Mouse (Mus musculus): Measurements from ENCODE around the gene Mettl8. TPM values are rescaled to one million over a fixed set of nuclear protein-coding genes. Genes with fewer than 3 reads are reported as not detected.
A peak's percentile ranks its signal among the peaks of the same experiment; 100 is the strongest.

Mettl8 gene
- polyA plus RNA-seq, 1 experiment from 2014 or later: 14.3 TPM

- H3K4me1 ChIP-seq: peaks cover 45% of the 10 kb centered on the region
- no peaks in the 10 kb centered on the region for H3K9me3 ChIP-seq
- H3K27ac ChIP-seq: no peak overlapping the region
- no peak overlapping the region for H3K4me2 ChIP-seq (replicated peaks)
- no peaks in the 10 kb centered on the region for H3K36me3 ChIP-seq
- ATAC-seq (ENCODE audit: low FRiP score, low read depth): no peak
- WGBS: 76% methylated on average over 2 of the region's 2 CpGs
- no peak overlapping the region for H3K4me3 ChIP-seq
- no peak overlapping the region for H3K9ac ChIP-seq
- no peaks in the 10 kb centered on the region for H3K27me3 ChIP-seq
These were observed 24.7 kb downstream of the Mettl8 start for GRCm38 (mm10) chr2:71030663-71031062.

GRCm38 (mm10) chr2:71027631-71028030, 27.8 kb downstream of the Mettl8 start:
- Histone ChIP-seq H3K4me3 (no peak overlapping the region), H3K9me3 (no peaks in the 10 kb centered on the region), H3K4me1 (peaks cover 34% of the 10 kb centered on the region), H3K36me3 (no peaks in the 10 kb centered on the region), H3K27ac (no peak overlapping the region), H3K4me2 (replicated peaks) (no peak overlapping the region), H3K9ac (no peak overlapping the region), H3K27me3 (no peaks in the 10 kb centered on the region)
- 95% methylated on average over 9 of the region's 9 CpGs for WGBS
- no peak for ATAC-seq (ENCODE audit: low FRiP score, low read depth)

GRCm38 (mm10) chr2:71026787-71027186, 28.6 kb downstream of the Mettl8 start:
- no peak overlapping the region for H3K9ac ChIP-seq
- no peak overlapping the region for H3K27ac ChIP-seq
- WGBS: 40% methylated on average over 5 of the region's 5 CpGs
- no peaks in the 10 kb centered on the region for H3K27me3 ChIP-seq
- peaks cover 25% of the 10 kb centered on the region for H3K4me1 ChIP-seq
- H3K4me3 ChIP-seq: no peak overlapping the region
- no peaks in the 10 kb centered on the region for H3K36me3 ChIP-seq
- no peak overlapping the region for H3K4me2 ChIP-seq (replicated peaks)
- ATAC-seq (ENCODE audit: low FRiP score, low read depth): peak; percentile 57
- H3K9me3 ChIP-seq: no peaks in the 10 kb centered on the region

GRCm38 (mm10) chr2:71025576-71026315, 29.6 kb downstream of the Mettl8 start:
- no peaks in the 10 kb centered on the region for H3K27me3 ChIP-seq
- H3K4me1 ChIP-seq: peaks cover 19% of the 10 kb centered on the region
- H3K4me2 ChIP-seq (replicated peaks): peak overlapping the region; percentile 45
- H3K9ac ChIP-seq: no peak overlapping the region
- no peak overlapping the region for H3K4me3 ChIP-seq
- H3K36me3 ChIP-seq: no peaks in the 10 kb centered on the region
- H3K9me3 ChIP-seq: no peaks in the 10 kb centered on the region
- 21% methylated on average over 12 of the region's 12 CpGs for WGBS
- peak overlapping the region; percentile 52; the same call in 1 of the 2 replicates for H3K27ac ChIP-seq
- ATAC-seq (ENCODE audit: low FRiP score, low read depth): no peak

- Histone ChIP-seq H3K4me1 (peaks cover 19% of the 10 kb centered on the region), H3K9ac (no peak overlapping the region), H3K27me3 (no peaks in the 10 kb centered on the region), H3K4me2 (replicated peaks) (no peak overlapping the region), H3K9me3 (no peaks in the 10 kb centered on the region), H3K27ac (no peak overlapping the region), H3K36me3 (no peaks in the 10 kb centered on the region), H3K4me3 (no peak overlapping the region)
- WGBS: 90% methylated on average over 6 of the region's 6 CpGs
- no peak for ATAC-seq (ENCODE audit: low FRiP score, low read depth)
These were observed 31.4 kb downstream of the Mettl8 start for GRCm38 (mm10) chr2:71023986-71024385.

GRCm38 (mm10) chr2:71022991-71023390, 32.4 kb downstream of the Mettl8 start:
- Histone ChIP-seq H3K4me2 (replicated peaks) (no peak overlapping the region), H3K9me3 (no peaks in the 10 kb centered on the region), H3K27me3 (no peaks in the 10 kb centered on the region), H3K36me3 (no peaks in the 10 kb centered on the region), H3K4me3 (no peak overlapping the region), H3K9ac (no peak overlapping the region), H3K27ac (no peak overlapping the region), H3K4me1 (peaks cover 19% of the 10 kb centered on the region)
- 94% methylated on average over 6 of the region's 6 CpGs for WGBS
- ATAC-seq (ENCODE audit: low FRiP score, low read depth): no peak

- WGBS: 83% methylated on average over 8 of the region's 8 CpGs
- Histone ChIP-seq H3K36me3 (no peaks in the 10 kb centered on the region; the same call in 1 of the 2 replicates), H3K4me1 (peaks cover 4% of the 10 kb centered on the region), H3K4me2 (replicated peaks) (no peak overlapping the region), H3K27me3 (no peaks in the 10 kb centered on the region), H3K9ac (no peak overlapping the region), H3K27ac (no peak overlapping the region), H3K4me3 (no peak overlapping the region), H3K9me3 (no peaks in the 10 kb centered on the region)
- no peak for ATAC-seq (ENCODE audit: low FRiP score, low read depth)
These were observed 34.7 kb downstream of the Mettl8 start for GRCm38 (mm10) chr2:71020674-71021073.

- no peaks in the 10 kb centered on the region for H3K4me1 ChIP-seq
- WGBS: 80% methylated on average over 8 of the region's 8 CpGs
- H3K9me3 ChIP-seq: no peaks in the 10 kb centered on the region
- no peak overlapping the region for H3K27ac ChIP-seq
- H3K27me3 ChIP-seq: no peaks in the 10 kb centered on the region
- ATAC-seq (ENCODE audit: low FRiP score, low read depth): no peak
- H3K4me2 ChIP-seq (replicated peaks): no peak overlapping the region
- H3K9ac ChIP-seq: no peak overlapping the region
- no peak overlapping the region for H3K4me3 ChIP-seq
- H3K36me3 ChIP-seq: no peaks in the 10 kb centered on the region; the same call in 1 of the 2 replicates
These were observed 35.5 kb downstream of the Mettl8 start for GRCm38 (mm10) chr2:71019704-71020375.

- Histone ChIP-seq H3K27me3 (no peaks in the 10 kb centered on the region), H3K9me3 (no peaks in the 10 kb centered on the region), H3K4me2 (replicated peaks) (no peak overlapping the region), H3K27ac (no peak overlapping the region), H3K4me1 (no peaks in the 10 kb centered on the region), H3K4me3 (no peak overlapping the region), H3K9ac (no peak overlapping the region), H3K36me3 (no peaks in the 10 kb centered on the region; the same call in 1 of the 2 replicates)
- WGBS: 53% methylated on average over 9 of the region's 9 CpGs
- no peak for ATAC-seq (ENCODE audit: low FRiP score, low read depth)
These were observed 36.1 kb downstream of the Mettl8 start for GRCm38 (mm10) chr2:71019277-71019676.

- 94% methylated on average over 7 of the region's 7 CpGs for WGBS
- Histone ChIP-seq H3K36me3 (peaks cover 2% of the 10 kb centered on the region; the same call in 1 of the 2 replicates), H3K27ac (no peak overlapping the region), H3K4me1 (no peaks in the 10 kb centered on the region), H3K4me3 (no peak overlapping the region), H3K4me2 (replicated peaks) (no peak overlapping the region), H3K9me3 (peaks cover 4% of the 10 kb centered on the region; the same call in 1 of the 2 replicates), H3K9ac (no peak overlapping the region), H3K27me3 (no peaks in the 10 kb centered on the region)
- no peak for ATAC-seq (ENCODE audit: low FRiP score, low read depth)
These were observed 41.9 kb downstream of the Mettl8 start for GRCm38 (mm10) chr2:71013521-71013920.

- Histone ChIP-seq H3K4me3 (no peak overlapping the region), H3K9me3 (peaks cover 4% of the 10 kb centered on the region; the same call in 1 of the 2 replicates)
- WGBS: 98% methylated on average over 1 of the region's 1 CpGs
These were observed 43.6 kb downstream of the Mettl8 start for GRCm38 (mm10) chr2:71011816-71012215.

GRCm38 (mm10) chr2:71004354-71004753, 51.0 kb downstream of the Mettl8 start:
- ATAC-seq (ENCODE audit: low FRiP score, low read depth): no peak
- Histone ChIP-seq H3K4me1 (0 out of 2 replicates have a peak, but pooled peaks cover 7% of the 10 kb centered on the region), H3K4me2 (replicated peaks) (no peak overlapping the region)

More at GRCm38 (mm10) chr2:71011816-71012215, 43.6 kb downstream of the Mettl8 start:
- H3K4me1 ChIP-seq: no peaks in the 10 kb centered on the region
- H3K27me3 ChIP-seq: no peaks in the 10 kb centered on the region
- H3K9ac ChIP-seq: no peak overlapping the region
- no peak for ATAC-seq (ENCODE audit: low FRiP score, low read depth)
- H3K4me2 ChIP-seq (replicated peaks): no peak overlapping the region
- peaks cover 2% of the 10 kb centered on the region; the same call in 1 of the 2 replicates for H3K36me3 ChIP-seq
- H3K27ac ChIP-seq: no peak overlapping the region

More at GRCm38 (mm10) chr2:71004354-71004753, 51.0 kb downstream of the Mettl8 start:
- WGBS: 66% methylated on average over 4 of the region's 4 CpGs
- H3K27ac ChIP-seq: no peak overlapping the region
- H3K9ac ChIP-seq: no peak overlapping the region
- H3K27me3 ChIP-seq: no peaks in the 10 kb centered on the region
- H3K4me3 ChIP-seq: no peak overlapping the region
- H3K9me3 ChIP-seq: peaks cover 4% of the 10 kb centered on the region; the same call in 1 of the 2 replicates
- H3K36me3 ChIP-seq: 0 out of 2 replicates have a peak, but pooled peaks cover 2% of the 10 kb centered on the region

Measured in limb, embryonic 13.5 days (tissue).